Mouse (Mus musculus): ENCODE data around the gene Slc8a2.

DNA sequence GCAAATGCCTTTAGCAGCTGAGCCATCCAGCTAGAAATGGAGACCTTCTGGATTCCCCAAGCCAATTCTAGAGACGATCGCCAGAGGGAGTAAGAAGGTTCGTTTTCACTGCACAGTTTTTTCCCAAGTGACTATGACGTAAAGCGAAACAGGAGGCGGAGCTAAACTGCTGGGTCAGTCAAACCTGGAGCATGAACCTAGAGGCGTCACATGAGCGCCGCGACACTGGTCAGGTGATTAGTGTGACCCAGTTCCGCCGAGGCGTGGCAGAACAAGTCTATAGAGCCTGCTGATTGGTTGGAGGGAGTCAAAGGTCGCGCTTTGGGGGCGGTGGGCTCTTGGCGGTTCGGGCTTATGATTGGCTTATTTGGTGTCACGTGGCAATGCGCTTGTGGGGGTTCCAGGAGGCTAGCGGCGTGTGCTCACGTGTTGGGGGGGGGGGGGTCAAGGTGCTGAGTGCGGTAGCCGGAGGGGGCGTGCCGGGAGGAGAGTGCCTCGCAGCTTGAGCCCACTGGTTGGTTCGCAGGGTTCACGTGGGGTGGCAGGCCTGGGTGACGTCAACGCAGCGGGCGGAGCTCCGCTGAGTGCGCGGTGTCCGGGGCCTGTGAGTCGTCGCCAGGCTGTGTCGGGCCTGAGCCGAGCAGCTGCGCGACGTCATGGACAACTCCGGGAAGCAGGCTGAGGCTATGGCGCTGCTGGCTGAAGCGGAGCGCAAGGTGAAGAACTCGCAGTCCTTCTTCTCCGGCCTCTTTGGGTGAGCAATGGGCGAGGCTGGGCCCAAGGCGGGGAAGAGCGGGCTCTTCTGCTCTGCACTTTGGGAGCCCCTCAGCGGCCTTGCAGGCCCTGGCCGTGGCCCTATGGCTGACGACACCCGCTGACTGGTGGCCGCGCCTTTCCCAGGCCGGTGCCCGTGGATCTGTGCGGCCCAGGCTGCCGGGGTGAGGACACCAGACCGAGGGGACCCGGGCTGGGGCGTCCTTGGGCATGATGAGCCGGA, 31.3 kb upstream of the Slc8a2 start, which contains the start of gene Napa:
- TF ChIP-seq CTCF (IDR thresholded peaks at IDR 0.05; ENCODE audit: low read depth) (peak; percentile 76), EP300 (IDR thresholded peaks at IDR 0.05; ENCODE audit: low read depth) (peak; percentile 82)
